ENCODE assay signal across 17 mouse cellular contexts in the genomic region with DNA sequence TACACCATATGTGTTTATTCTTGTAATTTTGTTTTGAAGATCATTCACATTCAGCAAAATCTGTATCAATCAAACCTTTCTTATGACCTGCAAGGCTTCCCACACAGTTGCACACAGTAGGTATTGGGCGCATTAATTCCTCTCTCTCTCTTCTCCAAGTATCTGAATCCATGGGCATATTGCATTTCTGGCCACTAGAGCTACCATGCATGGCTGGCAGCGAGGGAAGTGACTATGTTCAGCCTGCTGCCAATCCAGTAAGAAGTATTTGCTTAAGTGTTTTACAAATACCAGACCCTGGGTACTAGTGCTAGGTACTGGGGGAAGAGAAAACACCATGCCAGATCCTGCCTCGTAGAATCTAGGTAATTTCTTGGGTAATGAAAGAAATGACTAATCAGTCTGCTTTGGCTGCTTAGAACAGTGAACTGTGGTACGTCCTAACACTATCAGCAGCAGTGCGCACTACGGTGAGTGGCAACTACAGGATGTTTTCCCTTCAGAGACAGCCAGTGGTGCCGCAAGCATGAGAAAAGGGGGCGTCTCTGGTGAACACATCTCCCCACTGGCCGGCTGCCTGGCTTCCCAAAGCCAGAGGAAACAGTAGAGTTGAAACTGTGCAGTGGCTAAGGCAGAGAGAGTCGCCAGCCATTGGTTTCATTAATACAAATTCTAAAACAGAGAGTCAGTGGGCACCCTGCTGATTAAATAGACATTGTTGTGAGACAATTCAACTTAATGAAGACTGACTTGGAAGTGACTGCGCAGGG.
A peak's percentile ranks its signal among the peaks of the same experiment; 100 is the strongest.
DNase-seq lines count a peak whose midpoint lies in the region; ATAC-seq and TF ChIP-seq lines count a peak whose summit lies in the region.
"Had no signal": no experiment of that assay in that cellular context is flagged by ENCODE, and none has a peak within 500 bp of the region (broad histone marks: within the 10 kb centered on the region; RNA-seq: fewer than 3 reads in every experiment).

No protein-coding gene starts in this region.

- 59% methylated on average over 11 of the region's 11 CpGs for WGBS in embryonic facial prominence, embryonic 13.5 days
- WGBS in embryonic facial prominence, embryonic 10.5 days = 63% methylated on average over 11 of the region's 11 CpGs
- 62% methylated on average over 11 of the region's 11 CpGs for WGBS in hindbrain, postnatal 0 days
- 76% methylated on average over 11 of the region's 11 CpGs for whole genome bisulfite sequencing in hindbrain, embryonic 11.5 days
- 46% methylated on average over 11 of the region's 11 CpGs for WGBS in limb, embryonic 15.5 days

- no peak for ATAC-seq in embryonic facial prominence, embryonic 13.5 days (ENCODE audit: insufficient number of reproducible peaks, insufficient read depth, low FRiP score, low TSS enrichment, low read depth)
- ATAC-seq in hindbrain, postnatal 0 days = no peak
- ATAC-seq in hindbrain, embryonic 11.5 days (ENCODE audit: low FRiP score) = no peak
- ATAC-seq in limb, embryonic 15.5 days (ENCODE audit: insufficient number of reproducible peaks, low FRiP score, low TSS enrichment, low read depth) = no peak
- ATAC-seq: activated CD4-positive, CD25-positive, alpha-beta regulatory T cell, adult 4 months; intestine, embryonic 16.5 days; midbrain, embryonic 13.5 days had no signal

- no peak overlapping the region for H3K4me3 ChIP-seq in embryonic facial prominence, embryonic 13.5 days
- H3K4me3 ChIP-seq in embryonic facial prominence, embryonic 10.5 days = no peak overlapping the region
- H3K4me3 ChIP-seq in hindbrain, postnatal 0 days (ENCODE audit: low read length) = no peak overlapping the region
- H3K4me3 ChIP-seq in hindbrain, embryonic 11.5 days (ENCODE audit: low read depth, low read length) = no peak overlapping the region
- no peak overlapping the region for H3K4me3 ChIP-seq in limb, embryonic 15.5 days
- H3K4me3 ChIP-seq: embryonic facial prominence, embryonic 15.5 days; hindbrain, embryonic 12.5 days; midbrain, embryonic 13.5 days had no signal

- intact Hi-C loops in left cerebral cortex, postnatal 14 days (cut with DNase I) = no loop called here

- peaks cover 34% of the 10 kb centered on the region for H3K4me1 ChIP-seq in embryonic facial prominence, embryonic 13.5 days
- H3K4me1 ChIP-seq in embryonic facial prominence, embryonic 10.5 days = peaks cover 46% of the 10 kb centered on the region
- H3K4me1 ChIP-seq in hindbrain, postnatal 0 days (ENCODE audit: insufficient read depth, low read length) = no peaks in the 10 kb centered on the region
- H3K4me1 ChIP-seq in hindbrain, embryonic 11.5 days (replicated peaks; ENCODE audit: control insufficient read depth, insufficient read depth, low read length) = no peaks in the 10 kb centered on the region
- peaks cover 33% of the 10 kb centered on the region for H3K4me1 ChIP-seq in limb, embryonic 15.5 days

- peak; percentile 41 for TF ChIP-seq CTCF in hindbrain, postnatal 0 days (IDR thresholded peaks at IDR 0.05; ENCODE audit: low read depth)

- H3K9me3 ChIP-seq in embryonic facial prominence, embryonic 13.5 days = no peaks in the 10 kb centered on the region
- no peaks in the 10 kb centered on the region for H3K9me3 ChIP-seq in embryonic facial prominence, embryonic 10.5 days
- no peaks in the 10 kb centered on the region for H3K9me3 ChIP-seq in hindbrain, postnatal 0 days (ENCODE audit: low read length)
- no peaks in the 10 kb centered on the region for H3K9me3 ChIP-seq in hindbrain, embryonic 11.5 days (ENCODE audit: control insufficient read depth, low read length)
- H3K9me3 ChIP-seq in limb, embryonic 15.5 days = no peaks in the 10 kb centered on the region
- H3K9me3 ChIP-seq: embryonic facial prominence, embryonic 15.5 days; hindbrain, embryonic 12.5 days; midbrain, embryonic 13.5 days had no signal

- no peaks in the 10 kb centered on the region for H3K36me3 ChIP-seq in embryonic facial prominence, embryonic 13.5 days
- H3K36me3 ChIP-seq in embryonic facial prominence, embryonic 10.5 days (replicated peaks) = no peaks in the 10 kb centered on the region
- no peaks in the 10 kb centered on the region for H3K36me3 ChIP-seq in hindbrain, postnatal 0 days (ENCODE audit: insufficient read depth, low read length)
- no peaks in the 10 kb centered on the region for H3K36me3 ChIP-seq in hindbrain, embryonic 11.5 days (ENCODE audit: control insufficient read depth, insufficient read depth, low read length)
- no peaks in the 10 kb centered on the region for H3K36me3 ChIP-seq in limb, embryonic 15.5 days
- H3K36me3 ChIP-seq: embryonic facial prominence, embryonic 15.5 days; hindbrain, embryonic 12.5 days; midbrain, embryonic 13.5 days had no signal

- no peak for DNase-seq in embryonic facial prominence, embryonic 10.5 days (ENCODE audit: low spot score)
- DNase-seq in hindbrain, postnatal 0 days (ENCODE audit: low spot score) = no peak
- no peak for DNase-seq in hindbrain, embryonic 11.5 days (ENCODE audit: low spot score)
- peak; percentile 38 for DNase-seq in forelimb bud, embryonic 11.5 days (ENCODE audit: low read depth, low spot score)
- no peak for DNase-seq in left cerebral cortex, postnatal 14 days (ENCODE audit: low spot score in 2 of 2)
- DNase-seq: cerebellum, adult 18-20 months; kidney, postnatal 14 days; liver, postnatal 0 days; lung, postnatal 4 days; thymus, postnatal 36 days had no signal

- no peaks in the 10 kb centered on the region for H3K27me3 ChIP-seq in embryonic facial prominence, embryonic 13.5 days
- H3K27me3 ChIP-seq in embryonic facial prominence, embryonic 10.5 days (replicated peaks; ENCODE audit: low read depth, poor library complexity, severe bottlenecking) = no peaks in the 10 kb centered on the region
- no peaks in the 10 kb centered on the region for H3K27me3 ChIP-seq in hindbrain, postnatal 0 days (ENCODE audit: insufficient read depth, low read length)
- H3K27me3 ChIP-seq in hindbrain, embryonic 11.5 days (ENCODE audit: control insufficient read depth, insufficient read depth, low read length) = no peaks in the 10 kb centered on the region
- no peaks in the 10 kb centered on the region for H3K27me3 ChIP-seq in limb, embryonic 15.5 days
- H3K27me3 ChIP-seq: embryonic facial prominence, embryonic 15.5 days; hindbrain, embryonic 12.5 days; midbrain, embryonic 13.5 days had no signal

- H3K27ac ChIP-seq in embryonic facial prominence, embryonic 13.5 days = no peak overlapping the region
- H3K27ac ChIP-seq in embryonic facial prominence, embryonic 10.5 days (replicated peaks) = no peak overlapping the region
- H3K27ac ChIP-seq in hindbrain, postnatal 0 days = 0 out of 2 replicates have a peak overlapping the region, but pooled peaks have one; percentile 7
- no peak overlapping the region for H3K27ac ChIP-seq in hindbrain, embryonic 11.5 days (ENCODE audit: low read depth, low read length)
- peak overlapping the region; percentile 5 for H3K27ac ChIP-seq in limb, embryonic 15.5 days
- H3K27ac ChIP-seq: embryonic facial prominence, embryonic 15.5 days; hindbrain, embryonic 12.5 days; midbrain, embryonic 13.5 days had no signal

- no peak overlapping the region for H3K4me2 ChIP-seq in embryonic facial prominence, embryonic 13.5 days
- H3K4me2 ChIP-seq in hindbrain, postnatal 0 days (ENCODE audit: low read depth, low read length) = no peak overlapping the region
- no peak overlapping the region for H3K4me2 ChIP-seq in hindbrain, embryonic 11.5 days (replicated peaks; ENCODE audit: low read depth, low read length)
- no peak overlapping the region for H3K4me2 ChIP-seq in limb, embryonic 15.5 days
- H3K4me2 ChIP-seq: embryonic facial prominence, embryonic 15.5 days; hindbrain, embryonic 12.5 days; midbrain, embryonic 13.5 days had no signal

- H3K9ac ChIP-seq in embryonic facial prominence, embryonic 13.5 days = 0 out of 2 replicates have a peak overlapping the region, but pooled peaks have one; percentile 11
- H3K9ac ChIP-seq in hindbrain, postnatal 0 days (replicated peaks; ENCODE audit: low read length) = no peak overlapping the region
- no peak overlapping the region for H3K9ac ChIP-seq in hindbrain, embryonic 11.5 days (ENCODE audit: low read depth, low read length)
- no peak overlapping the region for H3K9ac ChIP-seq in limb, embryonic 15.5 days
- H3K9ac ChIP-seq: embryonic facial prominence, embryonic 15.5 days; hindbrain, embryonic 12.5 days; liver, postnatal 0 days; midbrain, embryonic 13.5 days had no signal

Comparison
In these comparisons a context has a peak if more than half of its experiments do, and no peak if none do; other contexts are left out.
1. H3K27ac ChIP-seq: peak in hindbrain, postnatal 0 days (single experiment) and limb, embryonic 15.5 days (single experiment); none in embryonic facial prominence, embryonic 13.5 days (single experiment), embryonic facial prominence, embryonic 10.5 days (single experiment) and hindbrain, embryonic 11.5 days (single experiment).